Mouse (Mus musculus) inflammation-experienced regulatory T-cells, adult 6 months (primary cell): ENCODE measurements at regions not wholly inside any gene's neighbourhood (a gene's known extent, or its start where the extent isn't known, plus 50 kb on each side); places are given as distances from the start of the nearest gene placed in this dataset.

Experiments
- ATAC-seq: one replicate; pipeline ENCODE4 v1.8.0; 2017

- no peak for ATAC-seq
Measured at GRCm38 (mm10) chr5:132892591-132892990, 349.4 kb upstream of the Auts2 start.

GRCm38 (mm10) chr5:132884130-132884529, 341.0 kb upstream of the Auts2 start:
- ATAC-seq: no peak

GRCm38 (mm10) chr5:132882291-132882690, 339.1 kb upstream of the Auts2 start:
- ATAC-seq: no peak

- ATAC-seq: no peak
Measured at GRCm38 (mm10) chr5:132881170-132881569, 338.0 kb upstream of the Auts2 start.

- ATAC-seq: no peak
Measured at GRCm38 (mm10) chr5:132876336-132876840, 333.2 kb upstream of the Auts2 start.

GRCm38 (mm10) chr5:132858846-132859510, 315.8 kb upstream of the Auts2 start:
- ATAC-seq: no peak

- ATAC-seq: no peak
Measured at GRCm38 (mm10) chr5:132855619-132856510, 312.7 kb upstream of the Auts2 start.

- ATAC-seq: no peak
Measured at GRCm38 (mm10) chr5:132850770-132851169, 307.6 kb upstream of the Auts2 start.

- ATAC-seq: no peak
Measured at GRCm38 (mm10) chr5:132848086-132848485, 304.9 kb upstream of the Auts2 start.

GRCm38 (mm10) chr5:132843284-132843683, 300.1 kb upstream of the Auts2 start:
- ATAC-seq: no peak

GRCm38 (mm10) chr5:132841794-132842193, 298.6 kb upstream of the Auts2 start:
- no peak for ATAC-seq

GRCm38 (mm10) chr5:132837420-132837819, 294.3 kb upstream of the Auts2 start:
- ATAC-seq: no peak

- no peak for ATAC-seq
Measured at GRCm38 (mm10) chr5:132828993-132829392, 285.8 kb upstream of the Auts2 start.

- no peak for ATAC-seq
Measured at GRCm38 (mm10) chr5:132827555-132828333, 284.6 kb upstream of the Auts2 start.

GRCm38 (mm10) chr5:132826009-132826408, 282.9 kb upstream of the Auts2 start:
- ATAC-seq: no peak

- no peak for ATAC-seq
Measured at GRCm38 (mm10) chr5:132817665-132818064, 274.5 kb upstream of the Auts2 start.

- no peak for ATAC-seq
Measured at GRCm38 (mm10) chr5:132809181-132809580, 266.0 kb upstream of the Auts2 start.

- no peak for ATAC-seq
Measured at GRCm38 (mm10) chr5:132796061-132796460, 252.9 kb upstream of the Auts2 start.

- ATAC-seq: no peak
Measured at GRCm38 (mm10) chr5:132792484-132792883, 249.3 kb upstream of the Auts2 start.

- ATAC-seq: no peak
Measured at GRCm38 (mm10) chr5:132785291-132785690, 242.1 kb upstream of the Auts2 start.

- no peak for ATAC-seq
Measured at GRCm38 (mm10) chr5:132784791-132785190, 241.6 kb upstream of the Auts2 start.

GRCm38 (mm10) chr5:132774141-132774680, 231.1 kb upstream of the Auts2 start:
- no peak for ATAC-seq

- no peak for ATAC-seq
Measured at GRCm38 (mm10) chr5:132760396-132760795, 217.3 kb upstream of the Auts2 start.
